Mouse (Mus musculus) liver, adult 2 months (tissue): ENCODE measurements around the gene Eef1g. TPM values are rescaled to one million over a fixed set of nuclear protein-coding genes. Genes with fewer than 3 reads are reported as not detected.

Source experiments
- DNase-seq: peaks from one replicate; pipeline ENCODE4 v3.0.0-alpha.2; 2011; ENCODE audit warnings: low read depth, low spot score; ENCODE audit errors: extremely low read depth
- H3K27ac ChIP-seq: fragments of 200-500 bp; replicated peaks from 2 replicates; pipeline ENCODE4 v1.5.1; 2012; ENCODE audit warnings: low read depth, mild to moderate bottlenecking, control low read depth, inconsistent platforms, low read length; ENCODE audit not compliant: insufficient read depth
- H3K27me3 ChIP-seq: fragments of 200-500 bp; 2 replicates; pipeline ENCODE4 v1.6.1; 2012; ENCODE audit warnings: mild to moderate bottlenecking, moderate library complexity, low read length, inconsistent platforms; ENCODE audit not compliant: control insufficient read depth, insufficient read depth
- H3K36me3 ChIP-seq: fragments of 200-500 bp; 2 replicates; pipeline ENCODE4 v1.6.1; 2012; ENCODE audit warnings: low read length, inconsistent platforms; ENCODE audit not compliant: control insufficient read depth, insufficient read depth
- H3K4me1 ChIP-seq: fragments of 200-500 bp; 2 replicates; pipeline ENCODE4 v1.6.1; 2011; ENCODE audit warnings: low read length; ENCODE audit not compliant: control insufficient read depth, insufficient read depth
- H3K4me3 ChIP-seq: fragments of 200-500 bp; 2 replicates; pipeline ENCODE4 v1.5.1; 2011; ENCODE audit warnings: low read depth, mild to moderate bottlenecking, control low read depth, low read length, moderate library complexity; ENCODE audit not compliant: insufficient read depth
- H3K79me2 ChIP-seq: fragments of 200-500 bp; 2 replicates; pipeline ENCODE4 v1.6.1; 2012; ENCODE audit warnings: inconsistent platforms, mild to moderate bottlenecking, low read length, moderate library complexity; ENCODE audit not compliant: control insufficient read depth, insufficient read depth
- H3K9ac ChIP-seq: fragments of 200-500 bp; 2 replicates; pipeline ENCODE4 v1.6.1; 2012; ENCODE audit warnings: low read depth, mild to moderate bottlenecking, control low read depth, inconsistent platforms, low read length
- CTCF ChIP-seq: fragments of 200-500 bp; IDR thresholded peaks from 2 replicates; pipeline ENCODE4 v1.5.1; 2011; ENCODE audit warnings: low read depth, low read length, control low read depth
- POLR2A ChIP-seq: fragments of 200-500 bp; IDR thresholded peaks from 2 replicates; pipeline ENCODE4 v1.6.1; 2011; ENCODE audit warnings: low read length, control low read depth; ENCODE audit not compliant: insufficient read depth; ENCODE audit errors: extremely low read depth
- WGBS: fragments of 180-500 bp; shearing (Covaris S2); methylation state at CpG from one replicate; pipeline ENCODE4 v1.1.7; 2018; 5-methylcytosine and 5-hydroxymethylcytosine counted together
- polyA plus RNA-seq: library from polyadenylated mRNA; depleted of rRNA; stranded (reverse); fragments of >200 nt; gene quantifications from 2 replicates; pipeline ENCODE4 v1.2.3, GENCODE M21; 2012
- total RNA-seq: library from RNA; depleted of rRNA; stranded (reverse); fragments of >200 nt; gene quantifications from 2 replicates; pipeline ENCODE4 v1.2.3, GENCODE M21; 2014

The Eef1g gene
- total and polyA plus RNA-seq, 2 experiments: 101 to 107 TPM

- under 1% methylated on average over 46 of the region's 46 CpGs for WGBS
- Histone ChIP-seq H3K9ac (peak overlapping the region; percentile 89), H3K27me3 (no peaks in the 10 kb centered on the region), H3K4me1 (peaks cover 14% of the 10 kb centered on the region), H3K79me2 (peaks cover 4% of the 10 kb centered on the region; the same call in 1 of the 2 replicates), H3K27ac (peak overlapping the region; percentile 91), H3K36me3 (peaks cover 20% of the 10 kb centered on the region), H3K4me3 (peak overlapping the region; percentile 78)
- DNase-seq: peak; percentile 35
- TF ChIP-seq CTCF (no peak), POLR2A (no peak)
Observed at GRCm38 (mm10) chr19:8942276-8942964, 24.4 kb upstream of the Eef1g start.

- Histone ChIP-seq H3K27me3 (no peaks in the 10 kb centered on the region), H3K4me1 (peaks cover 14% of the 10 kb centered on the region), H3K4me3 (peak overlapping the region; percentile 30; the same call in 1 of the 2 replicates), H3K27ac (no peak overlapping the region), H3K36me3 (peaks cover 26% of the 10 kb centered on the region), H3K79me2 (peaks cover 4% of the 10 kb centered on the region; the same call in 1 of the 2 replicates), H3K9ac (peak overlapping the region; percentile 89; the same call in 1 of the 2 replicates)
- no peak for DNase-seq
- TF ChIP-seq POLR2A (no peak), CTCF (no peak)
- WGBS: 45% methylated on average over 2 of the region's 2 CpGs
Observed at GRCm38 (mm10) chr19:8943047-8943446, 23.8 kb upstream of the Eef1g start.

- TF ChIP-seq CTCF (no peak), POLR2A (no peak)
- H3K4me1 ChIP-seq: peaks cover 14% of the 10 kb centered on the region
- H3K27ac ChIP-seq: no peak overlapping the region
- no peak for DNase-seq
- 63% methylated on average over 5 of the region's 5 CpGs for WGBS
- H3K79me2 ChIP-seq: peaks cover 4% of the 10 kb centered on the region; the same call in 1 of the 2 replicates
- no peaks in the 10 kb centered on the region for H3K27me3 ChIP-seq
- no peak overlapping the region for H3K4me3 ChIP-seq
- peaks cover 34% of the 10 kb centered on the region for H3K36me3 ChIP-seq
- H3K9ac ChIP-seq: no peak overlapping the region
Observed at GRCm38 (mm10) chr19:8944062-8944461, 22.8 kb upstream of the Eef1g start.

- Histone ChIP-seq H3K79me2 (peaks cover 4% of the 10 kb centered on the region; the same call in 1 of the 2 replicates), H3K9ac (no peak overlapping the region), H3K36me3 (peaks cover 36% of the 10 kb centered on the region), H3K27ac (no peak overlapping the region), H3K27me3 (no peaks in the 10 kb centered on the region), H3K4me1 (peaks cover 14% of the 10 kb centered on the region), H3K4me3 (no peak overlapping the region)
- TF ChIP-seq CTCF (no peak), POLR2A (no peak)
- 37% methylated on average over 5 of the region's 5 CpGs for WGBS
- DNase-seq: peak; percentile 42
Observed at GRCm38 (mm10) chr19:8944750-8945149, 22.1 kb upstream of the Eef1g start.

- DNase-seq: peak; percentile 39
- Histone ChIP-seq H3K79me2 (peaks cover 4% of the 10 kb centered on the region; the same call in 1 of the 2 replicates), H3K4me3 (no peak overlapping the region), H3K27ac (no peak overlapping the region), H3K4me1 (peaks cover 14% of the 10 kb centered on the region), H3K9ac (no peak overlapping the region), H3K36me3 (peaks cover 37% of the 10 kb centered on the region), H3K27me3 (no peaks in the 10 kb centered on the region)
- TF ChIP-seq CTCF (no peak), POLR2A (no peak)
- WGBS: 46% methylated on average over 6 of the region's 6 CpGs
Observed at GRCm38 (mm10) chr19:8945251-8945650, 21.6 kb upstream of the Eef1g start.

- 94% methylated on average over 7 of the region's 7 CpGs for WGBS
- peaks cover 49% of the 10 kb centered on the region for H3K36me3 ChIP-seq
- peaks cover 12% of the 10 kb centered on the region for H3K4me1 ChIP-seq
- H3K4me3 ChIP-seq: no peak overlapping the region
- TF ChIP-seq CTCF: no peak
- no peak for TF ChIP-seq POLR2A
- peaks cover 4% of the 10 kb centered on the region; the same call in 1 of the 2 replicates for H3K79me2 ChIP-seq
- DNase-seq: no peak
- no peak overlapping the region for H3K9ac ChIP-seq
- H3K27ac ChIP-seq: no peak overlapping the region
- no peaks in the 10 kb centered on the region for H3K27me3 ChIP-seq
Observed at GRCm38 (mm10) chr19:8946929-8947328, 19.9 kb upstream of the Eef1g start.
